Comparison of ENCODE assay signal across 16 mouse cellular contexts in the genomic region with DNA sequence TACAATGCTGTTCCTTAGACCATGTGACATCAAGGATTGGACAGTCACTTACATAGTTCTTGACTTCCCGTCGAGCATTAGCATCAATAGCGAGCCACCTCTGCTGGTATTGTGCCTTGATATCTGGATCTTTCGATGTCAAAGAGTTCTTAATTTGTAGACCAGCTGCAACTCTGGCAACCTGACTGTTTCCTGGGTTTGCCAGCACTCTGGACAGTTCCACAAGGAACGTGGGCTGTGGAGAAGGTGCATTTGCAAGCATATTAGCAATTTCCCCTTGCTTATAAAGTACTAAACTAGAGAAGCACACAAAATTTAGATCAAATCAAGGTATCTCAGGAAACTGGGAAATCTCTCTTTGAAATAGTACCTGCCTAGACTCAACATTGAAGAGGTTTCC. TPM values are rescaled to one million over a fixed set of nuclear protein-coding genes. Genes with fewer than 3 reads are reported as not detected.
A peak's percentile ranks its signal among the peaks of the same experiment; 100 is the strongest.
DNase-seq lines count a peak whose midpoint lies in the region; ATAC-seq and TF ChIP-seq lines count a peak whose summit lies in the region.
"Had no signal": no experiment of that assay in that cellular context is flagged by ENCODE, and none has a peak within 500 bp of the region (broad histone marks: within the 10 kb centered on the region; RNA-seq: fewer than 3 reads in every experiment).

No protein-coding gene starts in this region.

- H3K9me3 ChIP-seq in heart, embryonic 13.5 days, result no peaks in the 10 kb centered on the region
- no peaks in the 10 kb centered on the region for H3K9me3 ChIP-seq in E14TG2a.4 (ENCODE audit: low read length)
- no peaks in the 10 kb centered on the region for H3K9me3 ChIP-seq in liver, embryonic 13.5 days (replicated peaks)
- H3K9me3 ChIP-seq: midbrain, embryonic 12.5 days had no signal

- ATAC-seq in heart, embryonic 13.5 days (ENCODE audit: extremely low read depth, insufficient number of reproducible peaks, low FRiP score, low TSS enrichment), result no peak
- no peak for ATAC-seq in liver, embryonic 13.5 days (ENCODE audit: low read depth)
- ATAC-seq: forebrain, embryonic 16.5 days; Patski had no signal

- no peak for TF ChIP-seq CTCF in E14TG2a.4 (conservative IDR thresholded peaks at IDR 0.05; ENCODE audit: low read length)
- TF ChIP-seq CTCF in layer of hippocampus, adult 2 months (conservative IDR thresholded peaks at IDR 0.05), result no peak

- no peak overlapping the region for H3K4me3 ChIP-seq in heart, embryonic 13.5 days
- peak overlapping the region; percentile 96 for H3K4me3 ChIP-seq in E14TG2a.4 (replicated peaks; ENCODE audit: low read length)
- peak overlapping the region; percentile 94; the same call in 1 of the 2 replicates for H3K4me3 ChIP-seq in liver, embryonic 13.5 days (replicated peaks)
- H3K4me3 ChIP-seq in layer of hippocampus, adult 2 months, result no peak overlapping the region
- H3K4me3 ChIP-seq: erythroblast, embryonic 14.5 days had no signal

- H3K27ac ChIP-seq in heart, embryonic 13.5 days (replicated peaks), result no peak overlapping the region
- H3K27ac ChIP-seq in liver, embryonic 13.5 days, result no peak overlapping the region
- no peak overlapping the region for H3K27ac ChIP-seq in layer of hippocampus, adult 2 months
- H3K27ac ChIP-seq: midbrain, embryonic 12.5 days had no signal

- peaks cover 65% of the 10 kb centered on the region for H3K36me3 ChIP-seq in heart, embryonic 13.5 days
- H3K36me3 ChIP-seq in E14TG2a.4 (ENCODE audit: insufficient read depth, low read length), result peaks cover 69% of the 10 kb centered on the region
- H3K36me3 ChIP-seq in liver, embryonic 13.5 days, result peaks cover 70% of the 10 kb centered on the region

- 70% methylated on average over 5 of the region's 5 CpGs for WGBS in heart, embryonic 13.5 days
- 73% methylated on average over 5 of the region's 5 CpGs for WGBS in liver, embryonic 13.5 days (ENCODE audit: insufficient replicate concordance)

- peak overlapping the region; percentile 82 for H3K4me2 ChIP-seq in heart, embryonic 13.5 days
- peak overlapping the region; percentile 94 for H3K4me2 ChIP-seq in liver, embryonic 13.5 days
- H3K4me2 ChIP-seq: midbrain, embryonic 12.5 days had no signal

- H3K9ac ChIP-seq in heart, embryonic 13.5 days, result 0 out of 2 replicates have a peak overlapping the region, but pooled peaks have one; percentile 99
- H3K9ac ChIP-seq in liver, embryonic 13.5 days, result no peak overlapping the region; the same call in 1 of the 2 replicates
- H3K9ac ChIP-seq: midbrain, embryonic 12.5 days had no signal

- peaks cover 56% of the 10 kb centered on the region for H3K4me1 ChIP-seq in heart, embryonic 13.5 days
- peaks cover 76% of the 10 kb centered on the region for H3K4me1 ChIP-seq in E14TG2a.4 (replicated peaks; ENCODE audit: low read depth, low read length)
- peaks cover 80% of the 10 kb centered on the region for H3K4me1 ChIP-seq in liver, embryonic 13.5 days (replicated peaks)

- H3K27me3 ChIP-seq in heart, embryonic 13.5 days (replicated peaks), result no peaks in the 10 kb centered on the region
- no peaks in the 10 kb centered on the region for H3K27me3 ChIP-seq in E14TG2a.4 (ENCODE audit: insufficient read depth, low read length)
- no peaks in the 10 kb centered on the region for H3K27me3 ChIP-seq in liver, embryonic 13.5 days
- H3K27me3 ChIP-seq: midbrain, embryonic 12.5 days; Patski had no signal

- no peak for DNase-seq in heart, postnatal 4 days
- DNase-seq in 3T3-L1 (ENCODE audit: low read depth, low spot score), result peak; percentile 56
- DNase-seq in liver, embryonic 13.5 days, result no peak
- DNase-seq in urinary bladder, postnatal 36 days (ENCODE audit: low spot score in 2 of 2), result no peak
- no peak for DNase-seq in layer of hippocampus, adult 2 months (ENCODE audit: low spot score in 2 of 2)
- DNase-seq: cerebellum, postnatal 14 days; heart, postnatal 36 days; kidney, adult 8-10 months; left cerebral cortex, postnatal 4 days; thymus, postnatal 25 days had no signal

RNA-seq across cellular contexts. Expression of gene Kpnb1, which starts 2.8 kb away (rescaled TPM):
- polyA plus RNA-seq in heart, embryonic 13.5 days (2015; fragmentation: Nextera tagmentation; extraction: Ambion mirVana), result 34.0 and 35.2 TPM in 2 replicates
- 100 to 1,000 TPM; 160 to 162 TPM for total RNA-seq in heart, postnatal 4 days (2021)
- 29.2 and 30.8 TPM in 2 replicates for polyA plus RNA-seq in liver, embryonic 13.5 days (2015; fragmentation: Nextera tagmentation; extraction: Ambion mirVana)
- total RNA-seq in layer of hippocampus, adult 2 months (2021), result 100 to 1,000 TPM; 128 to 133 TPM

RNA-seq across cellular contexts. Expression of gene Tbkbp1, which starts 33.6 kb away (rescaled TPM):
- polyA plus RNA-seq in heart, embryonic 13.5 days (2015; fragmentation: Nextera tagmentation; extraction: Ambion mirVana), result 5.5 and 6.6 TPM in 2 replicates
- 10 to 100 TPM; 17.0 to 17.7 TPM for total RNA-seq in heart, postnatal 4 days (2021)
- polyA plus RNA-seq in liver, embryonic 13.5 days (2015; fragmentation: Nextera tagmentation; extraction: Ambion mirVana), result 1.0 and 1.1 TPM in 2 replicates
- 10 to 100 TPM; 91.8 to 96.9 TPM for total RNA-seq in layer of hippocampus, adult 2 months (2021)

Comparison
In these comparisons a context has a peak if more than half of its experiments do, and no peak if none do; other contexts are left out.
1. H3K4me3 ChIP-seq: peak in E14TG2a.4 (single experiment) and liver, embryonic 13.5 days (single experiment); none in heart, embryonic 13.5 days (single experiment) and layer of hippocampus, adult 2 months (single experiment).
2. RNA of gene Tbkbp1, which starts 33.6 kb away (total RNA-seq): 91.8 to 96.9 TPM in layer of hippocampus, adult 2 months; 17.0 to 17.7 TPM in heart, postnatal 4 days; every median in the first group is over 4 times any median in the second.